Mouse (Mus musculus): ENCODE measurements around the gene Plk3.

The Plk3 gene

DNA sequence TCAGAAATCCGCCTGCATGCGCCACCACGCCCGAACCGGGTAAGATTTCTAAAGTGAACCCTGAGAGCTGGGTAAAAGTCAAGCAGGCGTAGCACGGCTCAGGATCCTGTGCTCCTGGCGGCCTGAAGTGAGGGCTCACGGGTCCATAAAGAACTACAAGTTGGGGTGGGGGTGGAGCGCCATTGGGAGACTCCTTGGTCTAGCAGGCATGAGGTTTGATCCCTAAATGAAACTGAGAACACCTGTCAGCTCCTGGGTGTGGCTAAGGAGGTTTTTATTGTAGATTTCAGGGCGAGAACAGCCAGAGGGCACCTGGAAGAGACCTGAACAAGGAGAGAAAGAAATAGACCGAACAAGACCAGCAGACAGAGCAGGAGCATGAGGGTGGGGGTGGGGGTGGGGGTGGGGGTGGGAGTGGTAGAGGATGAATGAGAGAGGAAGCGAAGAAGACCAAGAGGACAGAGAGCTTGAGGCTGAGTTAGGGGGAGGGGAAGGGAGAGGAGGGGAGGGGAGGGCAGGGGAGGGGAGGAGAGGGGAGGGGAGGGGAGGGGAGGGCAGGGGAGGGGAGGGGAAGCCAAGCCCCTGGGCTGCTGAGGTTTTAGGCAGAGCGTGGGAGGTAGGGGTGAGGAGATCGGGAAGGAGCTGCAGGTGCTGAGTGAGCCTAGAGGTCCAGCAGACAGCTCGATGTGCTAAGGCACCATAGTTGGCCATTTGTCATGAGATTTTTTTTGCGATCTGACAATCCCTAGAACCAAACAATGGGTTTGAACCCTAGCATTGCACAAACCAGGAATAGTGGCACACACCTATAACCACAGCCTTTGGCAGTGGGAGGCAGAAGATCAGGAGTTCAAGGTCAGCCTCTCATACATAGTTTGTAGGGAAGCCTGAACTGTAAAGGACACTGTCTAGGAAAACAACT, 4.8 kb upstream of the Plk3 start:
- no peak for DNase-seq (ENCODE audit: low read depth)

DNA sequence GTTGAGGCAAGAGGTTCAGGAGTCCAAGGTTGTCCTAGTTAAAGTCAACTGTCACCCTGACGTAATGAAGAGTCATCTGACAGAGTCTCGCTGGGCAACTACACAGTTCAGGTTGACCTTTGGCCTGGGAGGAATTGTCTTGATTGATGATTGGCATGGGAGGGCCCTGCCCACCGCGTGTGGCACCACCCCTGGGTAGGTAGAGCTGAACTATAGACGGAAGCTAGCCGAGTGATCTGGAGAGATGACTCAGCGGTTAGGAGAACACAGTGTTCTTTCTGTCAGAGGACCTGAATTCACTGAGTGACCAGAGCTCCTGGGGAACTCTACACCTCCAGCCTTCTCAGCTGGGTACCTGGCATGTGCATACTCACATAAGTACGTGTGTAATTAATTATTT, 2.3 kb upstream of the Plk3 start:
- no peak for DNase-seq (ENCODE audit: low read depth)

DNA sequence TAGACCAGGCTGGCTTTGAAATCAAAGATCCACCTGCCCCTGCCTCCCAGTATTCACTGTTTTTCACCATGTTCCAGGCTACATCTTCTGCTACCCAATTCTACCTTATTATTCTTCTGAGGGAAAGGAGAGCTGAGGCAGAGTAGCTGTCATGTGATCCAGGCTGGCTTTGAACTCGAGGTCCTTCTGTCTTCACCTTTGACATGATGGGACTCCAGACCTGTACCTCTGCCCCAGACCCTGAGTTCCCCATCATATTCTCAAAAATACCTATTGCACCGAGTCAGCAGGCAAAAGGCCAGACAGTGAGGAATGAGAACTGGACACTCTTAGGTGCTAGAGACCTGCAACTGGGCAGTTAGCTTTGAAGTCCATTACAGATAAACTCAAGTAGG, 835 bp upstream of the Plk3 start:
- DNase-seq (ENCODE audit: low read depth), result no peak

DNA sequence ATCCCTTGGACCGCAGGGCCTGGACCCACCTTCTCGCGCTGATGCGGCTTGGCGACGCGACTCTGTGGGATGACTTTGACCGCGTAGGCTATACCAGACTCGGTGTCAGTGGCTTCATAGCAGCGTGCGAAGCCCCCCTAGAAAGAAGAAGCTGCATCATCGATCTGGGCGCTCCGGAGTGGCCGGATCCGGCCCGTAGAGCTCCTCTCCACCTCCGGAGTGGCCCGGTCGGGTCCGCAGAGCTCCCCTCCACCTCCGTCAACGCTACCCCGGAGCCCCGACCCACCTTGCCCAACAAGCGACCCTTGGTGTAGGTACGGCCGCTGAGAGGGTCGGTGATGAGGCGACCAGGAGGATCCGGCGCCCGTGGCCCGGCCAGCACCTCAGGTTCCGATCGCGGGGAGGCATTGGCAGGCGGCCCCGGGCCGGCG, 382 bp downstream of the Plk3 start:
- no peak for DNase-seq (ENCODE audit: low read depth)

DNA sequence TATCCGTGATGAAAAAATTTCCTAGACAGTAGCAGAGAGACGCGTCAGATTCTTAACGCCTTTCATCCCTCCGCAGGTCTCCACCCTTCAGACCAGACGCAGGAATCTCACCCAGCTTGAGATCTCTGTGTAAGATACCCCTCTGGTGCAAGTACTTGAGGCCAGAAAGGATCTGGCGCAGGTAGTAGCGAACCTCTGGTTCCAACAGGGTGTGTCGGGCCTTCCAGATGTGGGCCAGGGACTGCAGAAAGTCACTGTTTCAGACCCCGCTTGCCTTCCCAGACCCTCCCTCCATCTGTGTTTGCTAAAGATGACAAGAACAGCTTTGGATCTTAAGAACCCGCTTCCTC, 994 bp downstream of the Plk3 start:
- no peak for DNase-seq (ENCODE audit: low read depth)

DNA sequence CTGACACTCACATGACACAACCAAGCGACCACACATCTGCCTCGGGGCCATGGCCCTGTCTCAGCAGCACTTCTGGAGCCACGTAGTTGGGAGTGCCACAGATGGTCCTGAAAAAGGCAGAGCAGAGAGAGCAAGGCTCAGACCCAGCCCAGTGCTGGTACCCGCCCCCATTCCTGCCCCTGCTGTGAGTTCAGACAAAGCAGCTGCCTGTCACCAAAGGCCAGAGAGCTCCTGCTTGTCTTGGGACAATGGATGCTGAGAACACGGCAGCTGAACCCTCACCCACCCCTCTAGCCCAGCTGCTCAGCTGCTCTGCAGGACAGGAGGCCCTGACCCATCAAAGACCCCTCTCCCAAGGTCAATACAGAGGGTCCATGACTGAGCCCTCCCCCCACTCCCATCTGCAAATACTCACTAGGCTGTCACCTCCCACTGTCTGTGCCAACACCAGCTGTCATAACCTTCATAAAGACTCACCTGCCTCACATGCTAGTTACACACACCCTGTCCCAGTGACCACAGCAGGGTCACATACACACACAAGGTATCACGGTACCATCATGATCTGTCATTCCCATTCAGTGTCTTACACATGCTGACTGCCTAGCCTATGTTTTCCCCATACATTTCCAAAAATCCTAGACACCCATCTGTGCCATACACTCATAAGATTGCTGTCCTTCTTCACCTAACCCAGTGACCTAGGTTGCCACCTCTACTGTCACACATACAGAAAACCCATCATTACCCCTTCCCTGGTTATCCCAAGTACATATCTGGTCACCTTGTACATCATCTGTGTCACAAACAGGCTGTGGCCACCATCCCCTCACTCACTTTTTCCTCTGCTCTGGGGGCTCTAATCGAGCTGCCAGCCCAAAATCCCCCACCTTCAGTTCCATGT, 1.6 kb downstream of the Plk3 start:
- no peak for DNase-seq (ENCODE audit: low read depth)

DNA sequence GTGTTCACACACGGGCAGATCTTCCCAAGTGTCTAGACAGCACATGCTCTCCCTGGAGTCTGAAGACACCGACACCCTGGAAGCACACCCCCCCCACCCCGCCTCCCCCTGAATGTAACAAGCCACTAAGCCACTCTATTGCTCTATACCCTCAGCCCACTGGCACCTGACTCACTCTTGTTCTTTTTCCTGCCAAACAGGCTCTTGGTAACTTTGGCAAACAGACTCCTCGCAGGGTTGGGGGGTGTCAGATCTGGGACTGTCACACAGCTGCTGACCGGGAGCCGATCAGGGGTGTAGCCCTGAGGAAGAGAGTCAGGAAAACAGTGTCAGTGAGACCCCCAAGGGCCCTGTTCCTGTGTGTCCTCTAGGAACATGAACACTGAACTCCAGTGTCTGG, 2.6 kb downstream of the Plk3 start:
- DNase-seq (ENCODE audit: low read depth), result no peak

DNA sequence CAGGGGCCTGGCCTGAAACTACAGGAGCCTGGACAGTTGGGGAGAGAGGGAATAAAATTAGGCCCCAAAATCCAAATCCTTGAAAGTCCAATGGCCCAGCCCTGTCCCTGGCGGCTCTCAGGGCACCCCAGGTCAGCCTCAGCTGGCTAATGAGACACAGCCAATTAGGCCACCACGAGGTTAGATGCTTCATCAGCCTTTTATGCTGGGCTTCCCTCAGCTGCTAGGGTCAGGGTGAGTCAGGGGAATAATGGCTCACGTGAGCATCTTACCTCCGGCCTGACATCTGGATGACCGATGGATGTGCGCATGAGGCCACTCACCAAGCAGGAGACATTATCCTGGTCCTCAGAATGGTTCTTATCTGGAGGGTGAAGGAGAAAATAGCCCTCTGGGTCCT, 3.0 kb downstream of the Plk3 start:
- no peak for DNase-seq (ENCODE audit: low read depth)

DNA sequence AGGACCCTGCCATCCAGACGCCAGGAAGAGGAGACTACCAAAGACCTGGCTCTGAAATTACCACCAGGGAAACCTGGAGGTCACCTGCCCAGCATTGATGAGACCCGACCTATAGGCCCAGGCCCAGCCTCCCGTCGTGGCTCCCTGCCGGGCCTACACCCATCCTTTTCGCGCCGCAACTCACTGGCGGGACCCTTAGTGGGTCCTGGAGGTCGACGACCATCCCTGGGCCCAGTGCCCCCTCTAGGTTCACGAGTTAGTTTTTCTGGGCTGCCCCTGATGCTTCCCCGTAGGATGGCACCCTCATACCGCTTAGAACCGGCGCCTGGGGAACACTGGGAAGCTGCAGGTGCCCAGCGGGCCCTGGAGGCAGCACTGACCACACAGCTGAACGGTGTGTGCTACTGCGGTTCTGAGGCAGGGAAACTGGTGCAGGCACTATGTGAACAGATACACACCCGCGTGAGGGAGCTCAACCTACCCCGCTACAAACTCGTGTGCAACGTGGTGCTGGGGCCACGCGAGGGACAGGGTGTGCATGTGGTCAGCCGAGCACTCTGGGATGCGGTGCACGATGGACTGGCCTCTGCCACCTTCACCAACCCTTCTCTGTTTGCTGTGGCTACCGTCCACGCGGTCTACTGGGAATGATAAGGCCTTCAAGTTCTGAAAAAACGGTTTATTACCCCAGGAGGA, 5.6 kb downstream of the Plk3 start:
- no peak for DNase-seq (ENCODE audit: low read depth)

DNA sequence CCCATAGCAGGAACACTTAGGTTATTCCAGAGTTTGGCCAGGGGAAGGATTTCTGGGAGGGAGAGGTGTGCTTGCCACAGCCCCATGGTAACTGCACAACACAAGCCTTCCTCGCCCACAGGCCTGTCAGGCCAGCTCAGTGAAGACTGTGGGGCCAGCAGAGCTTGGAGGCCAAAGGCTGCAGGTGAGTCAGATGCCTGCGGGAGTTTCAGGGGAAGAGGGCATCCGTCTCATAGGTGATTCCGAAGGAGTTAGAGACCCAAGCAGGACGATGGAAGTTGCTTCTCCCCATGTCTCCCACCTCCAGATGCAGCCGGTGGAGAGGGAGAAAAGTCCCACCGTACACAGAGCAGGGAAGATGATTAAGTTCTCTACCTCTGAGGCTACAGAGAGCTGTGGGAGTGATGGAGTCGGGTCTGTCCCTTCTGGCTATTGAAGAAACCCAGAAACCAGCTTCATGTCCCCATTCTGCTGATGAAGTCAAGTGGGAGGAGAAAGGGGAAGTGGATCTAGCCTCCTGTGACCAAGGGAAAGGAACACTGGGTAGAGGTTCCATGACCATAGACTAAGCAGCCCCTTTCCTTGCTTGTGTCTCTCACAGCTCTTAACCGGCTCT, 7.0 kb downstream of the Plk3 start, which contains the start of gene Tctex1d4:
TSS of gene Tctex1d4 (plus strand) at position 120 of the 616 bp plus-strand sequence.
- DNase-seq (ENCODE audit: low read depth), result no peak

DNA sequence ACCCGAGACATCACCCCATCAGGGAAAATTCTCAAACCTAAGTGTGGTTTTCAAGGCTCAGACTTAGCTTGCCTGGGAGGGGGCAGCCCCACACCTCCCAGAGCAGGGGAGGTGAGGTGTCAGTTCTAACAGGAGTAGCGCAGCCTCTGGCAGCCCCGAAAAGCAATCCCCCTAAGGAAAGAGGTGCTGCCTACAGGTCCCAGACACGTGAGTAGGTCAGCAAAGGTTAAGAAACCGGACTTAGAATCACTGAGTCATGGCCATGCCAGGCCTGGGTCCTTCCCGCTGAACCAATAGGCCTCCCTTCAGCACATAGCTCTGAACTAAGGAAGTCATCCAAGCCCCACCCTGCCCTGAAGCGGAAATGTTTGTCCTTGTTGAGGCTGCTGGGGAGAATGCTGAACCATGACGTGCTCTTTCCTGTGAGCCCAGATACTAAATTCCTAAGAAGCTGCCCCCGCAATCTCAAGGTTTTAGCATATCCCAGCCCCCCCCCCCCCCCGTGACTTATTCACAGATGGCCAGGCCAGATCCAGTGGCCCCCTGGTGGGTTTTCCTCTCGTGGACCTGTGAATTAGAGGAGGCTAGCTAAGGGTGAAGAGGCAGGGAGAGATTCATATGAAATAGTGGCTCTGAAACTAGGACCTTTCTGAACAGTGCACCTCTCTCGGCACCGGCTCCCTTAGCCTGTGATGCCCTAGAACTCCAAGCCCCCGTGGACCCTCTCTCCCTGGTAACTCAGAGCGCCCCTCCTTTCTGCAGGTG, 7.7 kb downstream of the Plk3 start:
- no peak for DNase-seq (ENCODE audit: low read depth)

DNA sequence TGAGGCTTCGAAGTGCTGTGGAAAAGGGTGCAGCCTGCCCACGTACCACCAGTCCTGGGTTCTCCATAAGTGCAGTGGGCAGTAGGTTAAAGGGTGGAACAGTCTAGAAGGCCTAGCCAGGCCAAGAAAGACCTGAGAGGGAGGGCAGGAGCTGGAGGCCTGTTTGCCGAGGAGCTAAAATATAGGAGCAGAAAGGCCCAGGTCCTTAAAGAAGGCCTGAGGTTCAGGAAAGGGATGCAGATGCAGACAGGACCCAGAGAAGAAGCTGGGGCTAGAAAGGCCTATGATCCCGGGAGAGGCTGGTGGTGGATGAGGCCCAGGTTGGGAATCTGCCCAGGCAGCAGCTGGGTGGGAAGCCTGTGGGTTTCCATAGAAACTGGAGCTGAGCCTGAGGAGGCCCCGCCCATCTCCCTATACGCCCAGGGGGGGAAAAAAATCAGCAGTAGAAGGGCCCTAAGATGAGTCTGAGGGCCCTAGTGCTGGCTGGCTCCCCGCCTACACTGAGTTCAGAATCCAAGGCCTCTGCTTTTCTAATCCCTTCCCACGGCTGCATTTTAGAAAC, 8.3 kb downstream of the Plk3 start, which contains the start of gene Btbd19:
TSS of gene Btbd19 (minus strand) at position 378 of the 562 bp plus-strand sequence.
- DNase-seq (ENCODE audit: low read depth), result no peak

DNA sequence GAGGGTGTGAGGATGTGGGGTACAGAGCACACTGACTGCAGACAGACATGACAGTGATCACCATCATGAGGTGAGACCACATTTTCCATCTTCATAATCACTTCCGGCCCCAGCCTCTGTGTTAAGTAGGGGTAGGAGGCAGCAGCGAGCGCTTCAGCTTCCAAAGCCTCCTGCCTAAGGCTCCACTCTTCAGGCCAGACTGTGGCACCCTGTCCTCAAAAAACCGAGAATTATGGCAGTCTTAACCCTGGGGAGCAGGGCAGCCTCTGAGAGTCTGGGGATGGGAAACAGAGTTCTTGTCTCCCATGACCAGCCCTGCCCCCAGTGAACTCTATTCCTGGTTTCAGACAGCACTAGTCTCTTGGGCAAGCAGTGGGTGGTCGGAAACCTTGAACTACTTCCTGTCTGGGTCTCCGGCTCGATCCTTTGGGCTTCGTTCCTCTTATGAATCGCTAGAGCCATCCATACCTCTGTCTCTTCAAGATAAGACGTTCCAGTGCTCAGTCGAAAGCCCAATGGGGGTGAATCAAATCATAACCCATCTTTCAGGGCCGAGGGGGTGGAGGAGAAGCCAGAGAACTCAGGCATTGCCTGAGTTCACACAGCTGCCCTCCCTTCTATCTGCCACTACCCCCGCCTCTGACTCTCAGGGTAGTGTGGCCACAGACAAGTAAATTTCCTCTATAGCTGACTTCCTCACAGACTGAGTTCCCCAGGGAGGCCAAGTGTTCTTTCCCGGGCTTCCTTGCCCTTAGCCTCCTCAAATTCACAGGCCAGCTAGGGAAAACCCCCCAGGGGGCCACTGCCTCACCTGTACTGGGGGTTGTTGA, 9.0 kb downstream of the Plk3 start:
- no peak for DNase-seq (ENCODE audit: low read depth)

DNA sequence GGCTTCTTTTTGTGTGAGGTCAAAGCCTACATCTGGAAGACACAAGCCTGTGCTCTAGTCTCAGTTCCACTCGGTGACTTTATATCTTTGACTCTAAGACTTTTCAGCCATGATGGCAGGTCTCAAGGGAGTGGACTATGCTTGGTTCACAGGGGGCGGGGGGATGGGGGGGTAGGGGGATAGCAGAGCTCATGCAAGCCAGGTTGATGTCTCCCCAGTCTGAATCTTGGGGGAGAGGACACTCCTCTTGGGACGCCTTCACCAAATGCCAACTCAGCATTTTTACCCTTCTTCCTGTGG, 9.6 kb downstream of the Plk3 start:
- DNase-seq (ENCODE audit: low read depth), result no peak

DNA sequence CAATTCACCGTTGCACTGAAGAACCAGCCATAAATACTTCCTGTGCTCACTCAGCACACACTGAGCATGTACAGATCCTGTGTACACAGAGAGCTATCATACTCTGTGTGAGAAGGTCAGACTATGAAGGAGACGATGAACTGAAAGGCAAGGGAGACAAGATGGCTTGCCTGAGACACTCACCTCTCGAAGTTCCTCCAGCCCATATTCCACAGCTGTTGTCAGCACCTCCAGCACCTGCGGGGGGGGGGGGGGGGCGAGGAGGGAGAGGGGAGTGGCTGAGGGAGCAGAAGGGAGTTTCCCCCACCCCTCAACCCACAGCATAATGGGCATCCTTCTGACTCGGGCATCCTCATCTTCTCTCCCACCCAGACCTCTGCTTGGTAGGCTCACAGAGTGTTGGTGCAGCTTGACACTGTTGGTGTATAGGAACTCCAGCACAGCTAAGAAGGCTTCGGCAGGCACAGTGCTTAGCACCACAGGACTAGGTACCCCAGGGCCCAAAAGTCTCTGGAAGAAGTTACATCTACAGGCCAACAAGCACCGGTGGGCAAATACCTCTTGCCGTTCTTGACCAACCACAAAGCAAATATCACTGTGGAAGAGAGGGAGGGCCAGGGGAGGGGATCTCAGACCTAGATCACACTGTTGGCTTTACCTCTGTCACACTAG, 10.1 kb downstream of the Plk3 start:
- DNase-seq (ENCODE audit: low read depth), result no peak

DNA sequence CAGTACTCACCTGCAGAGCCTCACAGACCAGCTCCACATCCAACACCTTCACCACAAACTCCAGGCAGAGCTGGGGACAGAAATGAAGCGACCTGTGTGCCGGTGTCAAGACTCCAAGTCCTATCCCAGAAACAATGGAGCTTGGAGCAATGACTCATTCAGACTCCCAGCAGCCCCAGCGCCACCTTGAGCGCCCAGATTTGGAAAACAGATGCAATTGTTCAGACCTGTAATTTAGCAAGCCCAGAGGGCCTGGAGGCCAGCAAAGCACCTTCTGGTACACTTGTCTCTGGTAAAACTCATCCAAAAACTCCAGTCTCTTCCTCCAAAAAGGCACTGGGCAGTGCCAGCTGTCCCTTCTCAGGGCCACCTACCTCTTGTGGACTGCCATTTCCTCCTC, 11.6 kb downstream of the Plk3 start:
- no peak for DNase-seq (ENCODE audit: low read depth)

DNA sequence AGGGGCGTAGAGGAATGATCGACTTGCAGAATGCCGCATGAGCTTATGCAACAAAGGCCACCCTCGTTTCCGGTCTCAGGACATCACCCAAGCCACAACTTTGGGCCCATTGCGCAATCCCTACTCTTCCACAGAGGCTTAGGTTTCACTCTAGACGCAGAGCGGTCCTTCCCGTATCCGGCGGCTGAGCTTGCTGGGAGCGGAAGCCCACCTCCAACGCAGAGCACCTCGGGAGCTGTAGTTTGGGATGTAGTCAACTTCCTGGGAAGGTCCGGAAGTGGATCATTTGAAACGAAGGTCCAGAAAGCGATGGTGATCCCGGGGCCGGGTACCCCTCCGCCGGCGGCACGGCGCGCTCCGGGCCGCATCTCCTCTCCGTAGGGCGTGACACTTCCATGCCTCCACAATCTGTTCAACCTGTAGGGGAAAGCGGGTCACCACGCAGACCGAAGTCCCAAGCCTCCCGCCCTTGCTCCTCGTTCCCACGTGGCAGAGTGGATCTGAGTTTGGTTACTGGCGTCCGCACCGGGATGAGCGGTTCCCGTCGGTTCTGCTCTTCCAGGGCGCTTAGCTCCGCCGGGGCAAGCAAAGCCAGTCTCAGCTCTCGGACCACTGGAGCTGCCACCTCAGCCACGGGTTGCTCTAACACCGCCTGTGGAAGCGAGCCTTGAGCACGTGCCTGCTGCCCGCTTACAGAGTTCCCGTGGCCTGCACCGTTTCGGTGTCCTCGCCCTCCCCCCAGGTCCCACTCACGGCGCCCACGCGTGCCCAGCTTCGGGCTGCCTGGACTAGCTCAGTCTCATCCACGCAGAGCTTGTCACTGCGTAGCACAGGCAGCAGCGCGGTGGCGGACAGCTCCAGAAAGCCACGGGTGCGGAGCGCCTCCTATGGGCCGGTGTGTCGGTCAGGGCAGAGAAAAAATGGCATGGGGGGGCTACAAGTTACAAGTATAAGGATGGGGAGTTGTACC, 13.0 kb downstream of the Plk3 start:
- DNase-seq (ENCODE audit: low read depth), result peak; percentile 98

DNA sequence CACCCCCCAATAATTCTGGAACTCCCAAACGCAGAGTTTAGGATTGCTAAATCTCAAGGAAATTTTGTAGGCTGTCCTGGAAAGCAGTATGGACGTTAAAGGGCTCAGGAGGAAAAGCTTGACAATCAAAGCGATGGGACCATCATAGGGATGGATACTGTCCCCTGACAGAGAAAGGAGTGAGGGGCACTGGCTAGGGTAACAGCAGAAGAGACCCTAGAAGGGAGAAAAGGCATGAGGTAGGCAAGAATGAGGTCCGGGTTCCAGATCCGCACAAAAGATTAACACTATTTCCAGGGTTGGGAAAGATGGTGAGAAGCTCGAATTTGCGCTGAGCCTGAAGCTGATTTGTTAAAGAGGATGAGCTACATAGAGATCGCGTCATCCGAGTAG, 13.7 kb downstream of the Plk3 start:
- DNase-seq (ENCODE audit: low read depth), result no peak

Measured in c-Kit-positive CD71-negative TER-119-negative erythroid progenitor cells, embryonic 14.5 days (primary cell).